Mouse (Mus musculus) myocyte (in vitro differentiated cells): ENCODE measurements at regions not wholly inside any gene's neighbourhood (a gene's known extent, or its start where the extent isn't known, plus 50 kb on each side); places are given as distances from the start of the nearest gene placed in this dataset.
A peak's percentile ranks its signal among the peaks of the same experiment; 100 is the strongest.

Experiments used
- H3K27me3 ChIP-seq: one replicate; pipeline ENCODE4 v1.6.1; 2011; ENCODE audit not compliant: control insufficient read depth, insufficient read depth, insufficient read length
- H3K36me3 ChIP-seq: one replicate; pipeline ENCODE4 v1.6.1; 2011; ENCODE audit not compliant: control insufficient read depth, insufficient read depth
- H3K4me2 ChIP-seq: one replicate; pipeline ENCODE4 v1.6.1; 2011; ENCODE audit warnings: low read depth, control low read depth
- H3K4me3 ChIP-seq: one replicate; pipeline ENCODE4 v1.5.1; 2011; ENCODE audit warnings: mild to moderate bottlenecking, control low read depth, moderate library complexity
- H3K79me2 ChIP-seq: one replicate; pipeline ENCODE4 v1.6.1; 2011; ENCODE audit not compliant: control insufficient read depth, insufficient read depth
- H3ac ChIP-seq: one replicate; pipeline ENCODE4 v1.6.1; 2011; ENCODE audit not compliant: control insufficient read depth, insufficient read length
- CEBPB ChIP-seq: IDR thresholded peaks from 2 replicates; pipeline ENCODE4 v1.6.1; 2011; ENCODE audit warnings: mild to moderate bottlenecking, moderate library complexity; ENCODE audit not compliant: poor library complexity, insufficient read depth, severe bottlenecking
- E2F4 ChIP-seq: IDR thresholded peaks from one replicate; pipeline ENCODE4 v1.6.1; 2011; ENCODE audit warnings: mild to moderate bottlenecking, control low read depth, moderate library complexity; ENCODE audit not compliant: insufficient read depth
- MAX ChIP-seq: IDR thresholded peaks from one replicate; pipeline ENCODE4 v1.6.1; 2011; ENCODE audit warnings: low read depth, mild to moderate bottlenecking, control low read depth
- MYOD1 ChIP-seq, 3 experiments: IDR thresholded peaks; one replicate each; pipeline ENCODE4 v1.6.1; 2011; ENCODE audit warnings: control low read depth in 2 of 3, low read depth in 2 of 3, mild to moderate bottlenecking in 2 of 3, moderate library complexity in 1 of 3; ENCODE audit not compliant: insufficient read length in 2 of 3, control insufficient read depth in 1 of 3
- MYOG ChIP-seq, 3 experiments: IDR thresholded peaks; one replicate each; pipeline ENCODE4 v1.6.1; 2011; ENCODE audit warnings: control low read depth in 2 of 3, low read depth in 2 of 3, mild to moderate bottlenecking in 2 of 3; ENCODE audit not compliant: insufficient read length in 2 of 3, control insufficient read depth in 1 of 3, insufficient read depth in 1 of 3
- POLR2A ChIP-seq: IDR thresholded peaks from one replicate; pipeline ENCODE4 v1.6.1; 2011; ENCODE audit warnings: low read depth, mild to moderate bottlenecking, control low read depth, moderate library complexity; ENCODE audit not compliant: insufficient read length
- POLR2AphosphoS2 ChIP-seq: IDR thresholded peaks from one replicate; pipeline ENCODE4 v1.6.1; 2011; ENCODE audit warnings: low read depth, control low read depth; ENCODE audit not compliant: insufficient read length
- REST ChIP-seq: IDR thresholded peaks from one replicate; pipeline ENCODE4 v1.6.1; 2011; ENCODE audit warnings: mild to moderate bottlenecking, control low read depth, moderate library complexity; ENCODE audit not compliant: insufficient read depth, insufficient read length
- SRF ChIP-seq: IDR thresholded peaks from one replicate; pipeline ENCODE4 v1.6.1; 2011; ENCODE audit warnings: low read depth; ENCODE audit not compliant: control insufficient read depth, insufficient read length
- TCF12 ChIP-seq: IDR thresholded peaks from one replicate; pipeline ENCODE4 v1.6.1; 2011; ENCODE audit warnings: mild to moderate bottlenecking, control low read depth; ENCODE audit not compliant: poor library complexity, insufficient read depth, severe bottlenecking
- TCF3 ChIP-seq: IDR thresholded peaks from one replicate; pipeline ENCODE4 v1.6.1; 2011; ENCODE audit warnings: low read depth, control low read depth; ENCODE audit not compliant: insufficient read length
- USF1 ChIP-seq: IDR thresholded peaks from one replicate; pipeline ENCODE4 v1.6.1; 2011; ENCODE audit warnings: low read depth, mild to moderate bottlenecking, control low read depth, moderate library complexity

- Histone ChIP-seq H3K27me3 (peaks cover 23% of the 10 kb centered on the region), H3K4me3 (no peak overlapping the region), H3ac (no peak overlapping the region), H3K79me2 (no peaks in the 10 kb centered on the region), H3K4me2 (no peak overlapping the region), H3K36me3 (no peaks in the 10 kb centered on the region)
- no peak for TF ChIP-seq POLR2A
- no peak for TF ChIP-seq POLR2AphosphoS2
- no peak for TF ChIP-seq CEBPB
- TF ChIP-seq SRF: no peak
- no peak for TF ChIP-seq TCF12
- no peak for TF ChIP-seq E2F4
- no peak for TF ChIP-seq TCF3
- no peak for TF ChIP-seq MYOG (IDR thresholded peaks at IDR 0.05; ENCODE audit: control insufficient read depth in 1 of 3, insufficient read depth in 1 of 3, insufficient read length in 2 of 3, low read depth in 2 of 3)
- TF ChIP-seq MYOD1 (IDR thresholded peaks at IDR 0.05; ENCODE audit: control insufficient read depth in 1 of 3, insufficient read length in 2 of 3, low read depth in 2 of 3): no peak
- TF ChIP-seq REST: no peak
- no peak for TF ChIP-seq MAX
Measured at GRCm38 (mm10) chr2:157670191-157670590, 67.0 kb upstream of the Ctnnbl1 start.

- no peaks in the 10 kb centered on the region for H3K36me3 ChIP-seq
- no peak overlapping the region for H3K4me3 ChIP-seq
- H3K79me2 ChIP-seq: no peaks in the 10 kb centered on the region
- H3K27me3 ChIP-seq: peaks cover 30% of the 10 kb centered on the region
- TF ChIP-seq MYOD1 (IDR thresholded peaks at IDR 0.05; ENCODE audit: control insufficient read depth in 1 of 3, insufficient read length in 2 of 3, low read depth in 2 of 3): no peak
- no peak for TF ChIP-seq MAX
- no peak for TF ChIP-seq TCF12
- TF ChIP-seq SRF: no peak
- TF ChIP-seq REST: no peak
- no peak for TF ChIP-seq E2F4
- no peak for TF ChIP-seq MYOG (IDR thresholded peaks at IDR 0.05; ENCODE audit: control insufficient read depth in 1 of 3, insufficient read depth in 1 of 3, insufficient read length in 2 of 3, low read depth in 2 of 3)
- no peak for TF ChIP-seq TCF3
- no peak for TF ChIP-seq CEBPB
- no peak for TF ChIP-seq USF1
- no peak for TF ChIP-seq POLR2AphosphoS2
- no peak overlapping the region for H3ac ChIP-seq
- no peak overlapping the region for H3K4me2 ChIP-seq
Measured at GRCm38 (mm10) chr2:157674906-157675305, 62.3 kb upstream of the Ctnnbl1 start.

GRCm38 (mm10) chr2:157676396-157677176 is 60.6 kb upstream of the Ctnnbl1 start:
- Histone ChIP-seq H3ac (no peak overlapping the region), H3K4me3 (no peak overlapping the region), H3K27me3 (peaks cover 24% of the 10 kb centered on the region), H3K4me2 (no peak overlapping the region), H3K36me3 (no peaks in the 10 kb centered on the region), H3K79me2 (no peaks in the 10 kb centered on the region)
- no peak for TF ChIP-seq MAX
- no peak for TF ChIP-seq E2F4

GRCm38 (mm10) chr2:157677262-157677661 is 59.9 kb upstream of the Ctnnbl1 start:
- peaks cover 24% of the 10 kb centered on the region for H3K27me3 ChIP-seq
- H3K4me2 ChIP-seq: no peak overlapping the region
- no peak overlapping the region for H3ac ChIP-seq
- H3K4me3 ChIP-seq: no peak overlapping the region
- H3K36me3 ChIP-seq: no peaks in the 10 kb centered on the region
- no peaks in the 10 kb centered on the region for H3K79me2 ChIP-seq
- TF ChIP-seq CEBPB (no peak), MYOG (IDR thresholded peaks at IDR 0.05; ENCODE audit: control insufficient read depth in 1 of 3, insufficient read depth in 1 of 3, insufficient read length in 2 of 3, low read depth in 2 of 3) (peak in 1 of 3 experiments; percentile 25), MYOD1 (IDR thresholded peaks at IDR 0.05; ENCODE audit: control insufficient read depth in 1 of 3, insufficient read length in 2 of 3, low read depth in 2 of 3) (peak in 1 of 3 experiments; percentile 21), E2F4 (no peak)

GRCm38 (mm10) chr2:157681931-157682330 is 55.3 kb upstream of the Ctnnbl1 start:
- TF ChIP-seq POLR2A (no peak), TCF12 (no peak), SRF (no peak), MAX (no peak), TCF3 (no peak), USF1 (no peak), E2F4 (no peak), CEBPB (no peak), MYOD1 (IDR thresholded peaks at IDR 0.05; ENCODE audit: control insufficient read depth in 1 of 3, insufficient read length in 2 of 3, low read depth in 2 of 3) (no peak), POLR2AphosphoS2 (no peak), REST (no peak), MYOG (IDR thresholded peaks at IDR 0.05; ENCODE audit: control insufficient read depth in 1 of 3, insufficient read depth in 1 of 3, insufficient read length in 2 of 3, low read depth in 2 of 3) (no peak)
- Histone ChIP-seq H3K79me2 (no peaks in the 10 kb centered on the region), H3K27me3 (peaks cover 4% of the 10 kb centered on the region), H3K4me2 (no peak overlapping the region), H3K36me3 (no peaks in the 10 kb centered on the region), H3ac (no peak overlapping the region), H3K4me3 (no peak overlapping the region)
